Mouse (Mus musculus) WW6 (cell line): ENCODE data around the gene Tmbim1.

Source experiments
- DNase-seq: peaks from one replicate; pipeline ENCODE4 v3.0.0-alpha.2; 2013; ENCODE audit warnings: low read depth, low spot score

Tmbim1 gene

GRCm38 (mm10) chr1:74278988-74279387 is 26.4 kb downstream of the Tmbim1 start:
- DNase-seq, result no peak

GRCm38 (mm10) chr1:74278538-74278937 is 26.9 kb downstream of the Tmbim1 start, which contains the start of gene Gpbar1:
Gene Gpbar1, plus strand, starts transcription at chr1:74278550.
- DNase-seq, result no peak

- no peak for DNase-seq
These were observed 27.4 kb downstream of the Tmbim1 start for GRCm38 (mm10) chr1:74277883-74278537.

GRCm38 (mm10) chr1:74277041-74277440 is 28.4 kb downstream of the Tmbim1 start:
- DNase-seq, result no peak

- no peak for DNase-seq
These were observed 30.4 kb downstream of the Tmbim1 start for GRCm38 (mm10) chr1:74275015-74275414.

- no peak for DNase-seq
These were observed 33.8 kb downstream of the Tmbim1 start for GRCm38 (mm10) chr1:74271659-74272058.

GRCm38 (mm10) chr1:74268750-74269149 is 36.7 kb downstream of the Tmbim1 start:
- no peak for DNase-seq

- no peak for DNase-seq
These were observed 42.9 kb downstream of the Tmbim1 start for GRCm38 (mm10) chr1:74262510-74262909.

- peak; percentile 29 for DNase-seq
These were observed 48.6 kb downstream of the Tmbim1 start for GRCm38 (mm10) chr1:74256782-74257181.

GRCm38 (mm10) chr1:74255704-74256345 is 49.6 kb downstream of the Tmbim1 start:
- no peak for DNase-seq

- DNase-seq, result no peak
These were observed 55.3 kb downstream of the Tmbim1 start for GRCm38 (mm10) chr1:74250096-74250495.

GRCm38 (mm10) chr1:74249331-74249980 is 56.0 kb downstream of the Tmbim1 start:
- no peak for DNase-seq

GRCm38 (mm10) chr1:74248799-74249198 is 56.6 kb downstream of the Tmbim1 start:
- DNase-seq, result no peak

GRCm38 (mm10) chr1:74245525-74245924 is 59.9 kb downstream of the Tmbim1 start:
- DNase-seq, result no peak

- no peak for DNase-seq
These were observed 64.6 kb downstream of the Tmbim1 start for GRCm38 (mm10) chr1:74240832-74241231.

- no peak for DNase-seq
These were observed 65.1 kb downstream of the Tmbim1 start for GRCm38 (mm10) chr1:74240311-74240710.

- DNase-seq, result no peak
These were observed 65.8 kb downstream of the Tmbim1 start for GRCm38 (mm10) chr1:74239618-74240017.

- DNase-seq, result no peak
These were observed 66.3 kb downstream of the Tmbim1 start for GRCm38 (mm10) chr1:74239162-74239561.
